Mouse (Mus musculus): ENCODE results near the gene Strada. TPM values are rescaled to one million over a fixed set of nuclear protein-coding genes. Genes with fewer than 3 reads are reported as not detected.
A peak's percentile ranks its signal among the peaks of the same experiment; 100 is the strongest.
"Not testable (repeated sequence)": the region's sequence is repeated elsewhere in the genome, so short reads cannot be mapped to it uniquely, and the experiment has no call there.

The Strada gene
- polyA plus RNA-seq, 1 experiment from 2014 or later = 16.5 TPM

DNA sequence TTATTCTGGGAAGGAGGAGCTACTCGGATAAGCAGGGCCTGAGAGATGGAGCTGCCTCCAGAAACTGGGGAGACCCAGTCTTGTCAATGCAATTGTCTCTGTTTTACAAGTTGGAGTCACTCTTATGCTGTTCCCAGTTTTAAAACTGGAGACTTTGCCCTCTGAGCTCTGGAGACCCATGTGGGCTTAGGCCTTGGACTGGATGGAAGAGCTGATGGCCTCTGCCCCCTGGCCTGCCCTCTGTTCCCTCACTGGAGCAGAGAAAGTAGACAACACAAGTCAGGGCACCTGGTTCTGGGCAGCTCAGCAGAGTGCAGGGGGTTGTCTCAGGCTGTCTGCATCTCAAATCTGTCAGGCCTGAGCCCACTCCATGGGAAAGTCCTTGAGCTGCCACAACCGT is 47.2 kb downstream of the Strada start:
- WGBS = 53% methylated on average over 2 of the region's 2 CpGs

GRCm38 (mm10) chr11:106154091-106154490 is 47.9 kb downstream of the Strada start:
- H3K36me3 ChIP-seq = peaks cover 71% of the 10 kb centered on the region
- H3K27ac ChIP-seq = no peak overlapping the region
- ATAC-seq (replicated peaks; ENCODE audit: insufficient number of reproducible peaks, insufficient read depth, low FRiP score, low read depth) = no peak

More for the DNA sequence above, 47.2 kb downstream of the Strada start:
- peaks cover 65% of the 10 kb centered on the region for H3K36me3 ChIP-seq
- no peak for ATAC-seq (replicated peaks; ENCODE audit: insufficient number of reproducible peaks, insufficient read depth, low FRiP score, low read depth)
- no peak overlapping the region for H3K9ac ChIP-seq
- H3K4me2 ChIP-seq = no peak overlapping the region
- H3K9me3 ChIP-seq (replicated peaks) = no peaks in the 10 kb centered on the region
- H3K4me1 ChIP-seq (replicated peaks) = peaks cover 25% of the 10 kb centered on the region
- no peak overlapping the region for H3K4me3 ChIP-seq
- H3K27ac ChIP-seq = 0 out of 2 replicates have a peak overlapping the region, but pooled peaks have one; percentile 3
- no peaks in the 10 kb centered on the region for H3K27me3 ChIP-seq

GRCm38 (mm10) chr11:106152132-106152531 is 49.8 kb downstream of the Strada start:
- H3K4me2 ChIP-seq = no peak overlapping the region
- no peak for ATAC-seq (replicated peaks; ENCODE audit: insufficient number of reproducible peaks, insufficient read depth, low FRiP score, low read depth)
- H3K9me3 ChIP-seq (replicated peaks) = no peaks in the 10 kb centered on the region
- peaks cover 80% of the 10 kb centered on the region for H3K36me3 ChIP-seq
- WGBS = 79% methylated on average over 8 of the region's 8 CpGs
- H3K27ac ChIP-seq = no peak overlapping the region
- no peak overlapping the region for H3K9ac ChIP-seq
- 0 out of 2 replicates have a peak, but pooled peaks cover 3% of the 10 kb centered on the region for H3K4me1 ChIP-seq (replicated peaks)
- H3K27me3 ChIP-seq = no peaks in the 10 kb centered on the region
- H3K4me3 ChIP-seq = no peak overlapping the region

More at GRCm38 (mm10) chr11:106154091-106154490, 47.9 kb downstream of the Strada start:
- Histone ChIP-seq H3K27me3 (no peaks in the 10 kb centered on the region), H3K4me1 (replicated peaks) (peaks cover 18% of the 10 kb centered on the region), H3K9ac (no peak overlapping the region), H3K9me3 (replicated peaks) (no peaks in the 10 kb centered on the region), H3K4me3 (no peak overlapping the region), H3K4me2 (no peak overlapping the region)
- WGBS = 75% methylated on average over 5 of the region's 5 CpGs

GRCm38 (mm10) chr11:106151219-106151618 is 50.7 kb downstream of the Strada start:
- no peak overlapping the region for H3K27ac ChIP-seq
- no peaks in the 10 kb centered on the region for H3K4me1 ChIP-seq (replicated peaks)
- no peak overlapping the region for H3K9ac ChIP-seq
- no peak for ATAC-seq (replicated peaks; ENCODE audit: insufficient number of reproducible peaks, insufficient read depth, low FRiP score, low read depth)
- no peak overlapping the region for H3K4me3 ChIP-seq
- WGBS = 82% methylated on average over 3 of the region's 3 CpGs
- no peak overlapping the region for H3K4me2 ChIP-seq
- H3K36me3 ChIP-seq = peaks cover 78% of the 10 kb centered on the region
- no peaks in the 10 kb centered on the region for H3K9me3 ChIP-seq (replicated peaks)
- H3K27me3 ChIP-seq = no peaks in the 10 kb centered on the region

GRCm38 (mm10) chr11:106134580-106135528 is 67.1 kb downstream of the Strada start:
- H3K4me1 ChIP-seq (replicated peaks) = peaks cover 19% of the 10 kb centered on the region
- peak overlapping the region; percentile 11; the same call in 1 of the 2 replicates for H3K4me3 ChIP-seq
- peak overlapping the region; percentile 11 for H3K9ac ChIP-seq
- H3K27me3 ChIP-seq = no peaks in the 10 kb centered on the region
- 14% methylated on average over 8 of the region's 8 CpGs for WGBS
- peak overlapping the region; percentile 47 for H3K4me2 ChIP-seq
- peak; percentile 91 for ATAC-seq (replicated peaks; ENCODE audit: insufficient number of reproducible peaks, insufficient read depth, low FRiP score, low read depth)
- peaks cover 8% of the 10 kb centered on the region; the same call in 1 of the 2 replicates for H3K36me3 ChIP-seq
- H3K9me3 ChIP-seq (replicated peaks) = no peaks in the 10 kb centered on the region
- peak overlapping the region; percentile 86 for H3K27ac ChIP-seq

- WGBS = 87% methylated on average over 5 of the region's 5 CpGs
Observed at GRCm38 (mm10) chr11:106132516-106132915, 69.5 kb downstream of the Strada start.

GRCm38 (mm10) chr11:106129477-106129876 is 72.5 kb downstream of the Strada start:
- H3K36me3 ChIP-seq = peaks cover 15% of the 10 kb centered on the region
- no peak overlapping the region for H3K4me3 ChIP-seq
- no peak overlapping the region for H3K4me2 ChIP-seq
- no peak overlapping the region for H3K27ac ChIP-seq
- H3K9me3 ChIP-seq (replicated peaks) = no peaks in the 10 kb centered on the region
- H3K9ac ChIP-seq = no peak overlapping the region
- 59% methylated on average over 1 of the region's 1 CpGs for WGBS
- H3K27me3 ChIP-seq = no peaks in the 10 kb centered on the region
- peaks cover 9% of the 10 kb centered on the region for H3K4me1 ChIP-seq (replicated peaks)
- no peak for ATAC-seq (replicated peaks; ENCODE audit: insufficient number of reproducible peaks, insufficient read depth, low FRiP score, low read depth)

More at GRCm38 (mm10) chr11:106132516-106132915, 69.5 kb downstream of the Strada start:
- Histone ChIP-seq H3K36me3 (peaks cover 10% of the 10 kb centered on the region), H3K9ac (no peak overlapping the region), H3K27me3 (no peaks in the 10 kb centered on the region), H3K9me3 (replicated peaks) (no peaks in the 10 kb centered on the region), H3K27ac (no peak overlapping the region), H3K4me1 (replicated peaks) (peaks cover 19% of the 10 kb centered on the region), H3K4me3 (no peak overlapping the region), H3K4me2 (no peak overlapping the region)
- no peak for ATAC-seq (replicated peaks; ENCODE audit: insufficient number of reproducible peaks, insufficient read depth, low FRiP score, low read depth)

- H3K4me1 ChIP-seq (replicated peaks); H3K9ac ChIP-seq; H3K27ac ChIP-seq; H3K4me2 ChIP-seq; ATAC-seq (replicated peaks; ENCODE audit: insufficient number of reproducible peaks, insufficient read depth, low FRiP score, low read depth); H3K4me3 ChIP-seq; H3K9me3 ChIP-seq (replicated peaks); H3K27me3 ChIP-seq: not testable (repeated sequence)
- WGBS = 89% methylated on average over 6 of the region's 6 CpGs
- H3K36me3 ChIP-seq = peaks cover 25% of the 10 kb centered on the region
Observed at GRCm38 (mm10) chr11:106126727-106127373, 75.1 kb downstream of the Strada start.

- no peak overlapping the region for H3K4me3 ChIP-seq
- H3K36me3 ChIP-seq = peaks cover 28% of the 10 kb centered on the region
- no peak overlapping the region for H3K9ac ChIP-seq
- no peaks in the 10 kb centered on the region for H3K27me3 ChIP-seq
- no peak for ATAC-seq (replicated peaks; ENCODE audit: insufficient number of reproducible peaks, insufficient read depth, low FRiP score, low read depth)
- H3K4me1 ChIP-seq (replicated peaks) = peaks cover 3% of the 10 kb centered on the region; the same call in 1 of the 2 replicates
- WGBS = 63% methylated on average over 1 of the region's 1 CpGs
- no peak overlapping the region for H3K4me2 ChIP-seq
- no peak overlapping the region for H3K27ac ChIP-seq
- no peaks in the 10 kb centered on the region for H3K9me3 ChIP-seq (replicated peaks)
Observed at GRCm38 (mm10) chr11:106125827-106126226, 76.1 kb downstream of the Strada start.

DNA sequence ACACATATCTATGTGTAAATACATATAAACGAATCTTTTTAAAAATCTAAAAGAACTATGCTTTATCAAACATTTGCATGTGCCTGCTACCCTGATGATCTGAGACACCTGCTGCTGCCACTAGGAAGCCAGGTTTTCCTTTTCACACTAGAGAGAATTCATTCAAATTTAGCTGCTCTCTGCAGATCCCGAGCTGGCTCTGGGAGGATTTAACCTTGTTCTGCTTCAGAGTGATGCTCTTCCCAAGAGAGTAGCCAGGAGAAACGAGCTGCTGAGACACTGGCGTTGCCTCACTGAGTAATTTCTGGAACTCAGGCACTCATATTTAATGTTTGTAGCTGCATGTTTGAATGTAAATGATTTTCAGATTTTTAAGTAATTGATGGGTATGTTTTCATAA is 77.2 kb downstream of the Strada start:
- Histone ChIP-seq H3K4me2 (no peak overlapping the region), H3K9me3 (replicated peaks) (no peaks in the 10 kb centered on the region), H3K4me3 (no peak overlapping the region), H3K4me1 (replicated peaks) (peaks cover 3% of the 10 kb centered on the region; the same call in 1 of the 2 replicates), H3K9ac (no peak overlapping the region), H3K27me3 (no peaks in the 10 kb centered on the region), H3K27ac (no peak overlapping the region), H3K36me3 (peaks cover 32% of the 10 kb centered on the region)
- ATAC-seq (replicated peaks; ENCODE audit: insufficient number of reproducible peaks, insufficient read depth, low FRiP score, low read depth) = no peak
- 73% methylated on average over 4 of the region's 4 CpGs for WGBS

- H3K4me1 ChIP-seq (replicated peaks) = peaks cover 3% of the 10 kb centered on the region; the same call in 1 of the 2 replicates
- H3K4me3 ChIP-seq = no peak overlapping the region
- 59% methylated on average over 3 of the region's 3 CpGs for WGBS
- no peaks in the 10 kb centered on the region for H3K27me3 ChIP-seq
- H3K9me3 ChIP-seq (replicated peaks) = no peaks in the 10 kb centered on the region
- H3K27ac ChIP-seq = peak overlapping the region; percentile 53
- peaks cover 29% of the 10 kb centered on the region for H3K36me3 ChIP-seq
- no peak overlapping the region for H3K4me2 ChIP-seq
- no peak overlapping the region for H3K9ac ChIP-seq
- ATAC-seq (replicated peaks; ENCODE audit: insufficient number of reproducible peaks, insufficient read depth, low FRiP score, low read depth) = no peak
Observed at GRCm38 (mm10) chr11:106122736-106123135, 79.2 kb downstream of the Strada start.

Data from heart, embryonic 15.5 days (tissue).